Mouse (Mus musculus) kidney, embryonic 16.5 days (tissue): Measurements from ENCODE around the gene Olfr231. TPM values are rescaled to one million over a fixed set of nuclear protein-coding genes. Genes with fewer than 3 reads are reported as not detected.

Source experiments
- ATAC-seq: fragments of 200-750 bp; cut with Nextera tagmentation; 2 replicates; pipeline ENCODE4 v1.8.0; 2017; ENCODE audit warnings: moderate TSS enrichment; ENCODE audit not compliant: low FRiP score, low TSS enrichment
- H3K27ac ChIP-seq: fragments of 300-500 bp; sonication (generic); 2 replicates; pipeline ENCODE4 v1.5.1; 2014; ENCODE audit warnings: low read length
- H3K27me3 ChIP-seq: fragments of 300-500 bp; sonication (generic); 2 replicates; pipeline ENCODE4 v1.6.1; 2014; ENCODE audit warnings: low read length, control low read depth, mixed read lengths; ENCODE audit not compliant: insufficient read depth
- H3K36me3 ChIP-seq: fragments of 300-500 bp; sonication (generic); 2 replicates; pipeline ENCODE4 v1.6.1; 2014; ENCODE audit warnings: low read length, control low read depth, mixed read lengths; ENCODE audit not compliant: insufficient read depth
- H3K4me1 ChIP-seq: fragments of 300-500 bp; sonication (generic); 2 replicates; pipeline ENCODE4 v1.6.1; 2014; ENCODE audit warnings: low read length, control low read depth, mixed read lengths; ENCODE audit not compliant: insufficient read depth
- H3K4me2 ChIP-seq: fragments of 300-500 bp; sonication (generic); replicated peaks from 2 replicates; pipeline ENCODE4 v1.6.1; 2014; ENCODE audit warnings: low read depth, low read length
- H3K4me3 ChIP-seq: fragments of 300-500 bp; sonication (generic); 2 replicates; pipeline ENCODE4 v1.5.1; 2014; ENCODE audit warnings: mild to moderate bottlenecking, low read length
- H3K9ac ChIP-seq: fragments of 300-500 bp; sonication (generic); replicated peaks from 2 replicates; pipeline ENCODE4 v1.6.1; 2014; ENCODE audit warnings: low read length
- H3K9me3 ChIP-seq: fragments of 300-500 bp; sonication (generic); 2 replicates; pipeline ENCODE4 v1.6.1; 2016; ENCODE audit warnings: low read length, control low read depth
- WGBS: fragments of 180-500 bp; shearing (Covaris S2); extraction: QIAGEN DNeasy Blood & Tissue Kit; methylation state at CpG from one replicate; pipeline ENCODE4 v1.1.7; 2014; 5-methylcytosine and 5-hydroxymethylcytosine counted together
- polyA plus RNA-seq: library from polyadenylated mRNA; unstranded; fragments of >200 nt; fragmentation: Nextera tagmentation; extraction: Ambion mirVana; gene quantifications from 2 replicates; pipeline ENCODE4 v1.2.1, GENCODE M21; 2015

Gene Olfr231
- not detected in 2 replicates for polyA plus RNA-seq

GRCm38 (mm10) chr1:174121062-174121461 lies at the start of gene Olfr231:
Gene Olfr231, minus strand, starts transcription at chr1:174121162.
- WGBS, result 73% methylated on average over 2 of the region's 2 CpGs
- H3K4me1 ChIP-seq, result no peaks in the 10 kb centered on the region
- ATAC-seq, result no peak

GRCm38 (mm10) chr1:174169024-174169423 lies 48.1 kb upstream of the Olfr231 start:
- Histone ChIP-seq H3K4me3 (no peak overlapping the region), H3K4me1 (no peaks in the 10 kb centered on the region), H3K9me3 (no peaks in the 10 kb centered on the region), H3K27ac (no peak overlapping the region), H3K27me3 (no peaks in the 10 kb centered on the region), H3K36me3 (no peaks in the 10 kb centered on the region), H3K9ac (no peak overlapping the region), H3K4me2 (no peak overlapping the region)
- no peak for ATAC-seq

More at GRCm38 (mm10) chr1:174121062-174121461, at the start of gene Olfr231:
- Histone ChIP-seq H3K27ac (no peak within 1 kb of the TSS), H3K9ac (no peak within 1 kb of the TSS), H3K9me3 (no peaks in the 10 kb centered on the region), H3K4me2 (no peak within 1 kb of the TSS), H3K36me3 (no peaks in the 10 kb centered on the region), H3K4me3 (no peak within 1 kb of the TSS), H3K27me3 (no peaks in the 10 kb centered on the region)

- Histone ChIP-seq H3K9me3 (no peaks in the 10 kb centered on the region), H3K4me3 (no peak overlapping the region), H3K4me2 (no peak overlapping the region), H3K36me3 (no peaks in the 10 kb centered on the region), H3K27me3 (no peaks in the 10 kb centered on the region), H3K27ac (no peak overlapping the region), H3K4me1 (no peaks in the 10 kb centered on the region), H3K9ac (no peak overlapping the region)
- WGBS, result 90% methylated on average over 10 of the region's 10 CpGs
- ATAC-seq, result no peak
These were observed 38.1 kb upstream of the Olfr231 start for GRCm38 (mm10) chr1:174159095-174159494.

GRCm38 (mm10) chr1:174158512-174158911 lies 37.5 kb upstream of the Olfr231 start:
- WGBS, result 77% methylated on average over 1 of the region's 1 CpGs
- H3K27me3 ChIP-seq, result no peaks in the 10 kb centered on the region
- no peak overlapping the region for H3K27ac ChIP-seq
- H3K9ac ChIP-seq, result no peak overlapping the region
- no peak overlapping the region for H3K4me2 ChIP-seq
- H3K4me3 ChIP-seq, result no peak overlapping the region
- H3K4me1 ChIP-seq, result no peaks in the 10 kb centered on the region
- H3K9me3 ChIP-seq, result no peaks in the 10 kb centered on the region
- H3K36me3 ChIP-seq, result no peaks in the 10 kb centered on the region
- no peak for ATAC-seq

GRCm38 (mm10) chr1:174157622-174158021 lies 36.7 kb upstream of the Olfr231 start:
- Histone ChIP-seq H3K27me3 (no peaks in the 10 kb centered on the region), H3K9me3 (no peaks in the 10 kb centered on the region), H3K9ac (no peak overlapping the region), H3K27ac (no peak overlapping the region), H3K36me3 (no peaks in the 10 kb centered on the region), H3K4me1 (no peaks in the 10 kb centered on the region), H3K4me3 (no peak overlapping the region), H3K4me2 (no peak overlapping the region)
- WGBS, result 89% methylated on average over 3 of the region's 3 CpGs
- ATAC-seq, result no peak

- no peak within 1 kb of the TSS for H3K27ac ChIP-seq
- no peaks in the 10 kb centered on the region for H3K4me1 ChIP-seq
- H3K9ac ChIP-seq, result no peak within 1 kb of the TSS
- no peaks in the 10 kb centered on the region for H3K9me3 ChIP-seq
- no peak within 1 kb of the TSS for H3K4me3 ChIP-seq
- no peak within 1 kb of the TSS for H3K4me2 ChIP-seq
- ATAC-seq, result no peak
- WGBS, result 77% methylated on average over 1 of the region's 1 CpGs
- H3K36me3 ChIP-seq, result no peaks in the 10 kb centered on the region
- H3K27me3 ChIP-seq, result no peaks in the 10 kb centered on the region
These were observed 34.4 kb upstream of the Olfr231 start, which contains the start of gene Olfr420 for GRCm38 (mm10) chr1:174155333-174155732. Gene Olfr420, plus strand, starts transcription at chr1:174155633.

- H3K36me3 ChIP-seq, result no peaks in the 10 kb centered on the region
- no peak overlapping the region for H3K4me2 ChIP-seq
- H3K27me3 ChIP-seq, result no peaks in the 10 kb centered on the region
- H3K9ac ChIP-seq, result no peak overlapping the region
- H3K27ac ChIP-seq, result no peak overlapping the region
- H3K9me3 ChIP-seq, result no peaks in the 10 kb centered on the region
- ATAC-seq, result no peak
- no peaks in the 10 kb centered on the region for H3K4me1 ChIP-seq
- WGBS, result 93% methylated on average over 2 of the region's 2 CpGs
- no peak overlapping the region for H3K4me3 ChIP-seq
These were observed 28.3 kb upstream of the Olfr231 start for GRCm38 (mm10) chr1:174149289-174149688.

- H3K36me3 ChIP-seq, result no peaks in the 10 kb centered on the region
- no peaks in the 10 kb centered on the region for H3K27me3 ChIP-seq
- H3K4me1 ChIP-seq, result no peaks in the 10 kb centered on the region
- no peak for ATAC-seq
- 94% methylated on average over 1 of the region's 1 CpGs for WGBS
- H3K4me3 ChIP-seq, result no peak overlapping the region
- H3K4me2 ChIP-seq, result no peak overlapping the region
- H3K9ac ChIP-seq, result no peak overlapping the region
- H3K27ac ChIP-seq, result no peak overlapping the region
- no peaks in the 10 kb centered on the region for H3K9me3 ChIP-seq
These were observed 25.7 kb upstream of the Olfr231 start for GRCm38 (mm10) chr1:174146696-174147095.

GRCm38 (mm10) chr1:174141384-174141783 lies 20.4 kb upstream of the Olfr231 start:
- Histone ChIP-seq H3K4me3 (no peak overlapping the region), H3K27ac (no peak overlapping the region), H3K36me3 (no peaks in the 10 kb centered on the region), H3K9me3 (no peaks in the 10 kb centered on the region), H3K4me2 (no peak overlapping the region), H3K9ac (no peak overlapping the region), H3K4me1 (no peaks in the 10 kb centered on the region), H3K27me3 (no peaks in the 10 kb centered on the region)
- no peak for ATAC-seq
- WGBS, result 67% methylated on average over 2 of the region's 2 CpGs

GRCm38 (mm10) chr1:174131999-174132398 lies 11.0 kb upstream of the Olfr231 start:
- H3K36me3 ChIP-seq, result no peaks in the 10 kb centered on the region
- 77% methylated on average over 3 of the region's 3 CpGs for WGBS
- H3K4me3 ChIP-seq, result no peak overlapping the region
- ATAC-seq, result no peak
- no peaks in the 10 kb centered on the region for H3K27me3 ChIP-seq
- H3K9ac ChIP-seq, result no peak overlapping the region
- H3K4me1 ChIP-seq, result no peaks in the 10 kb centered on the region
- H3K4me2 ChIP-seq, result no peak overlapping the region
- no peaks in the 10 kb centered on the region for H3K9me3 ChIP-seq
- no peak overlapping the region for H3K27ac ChIP-seq
